ENCODE assay signal across 14 mouse cellular contexts in the genomic region with DNA sequence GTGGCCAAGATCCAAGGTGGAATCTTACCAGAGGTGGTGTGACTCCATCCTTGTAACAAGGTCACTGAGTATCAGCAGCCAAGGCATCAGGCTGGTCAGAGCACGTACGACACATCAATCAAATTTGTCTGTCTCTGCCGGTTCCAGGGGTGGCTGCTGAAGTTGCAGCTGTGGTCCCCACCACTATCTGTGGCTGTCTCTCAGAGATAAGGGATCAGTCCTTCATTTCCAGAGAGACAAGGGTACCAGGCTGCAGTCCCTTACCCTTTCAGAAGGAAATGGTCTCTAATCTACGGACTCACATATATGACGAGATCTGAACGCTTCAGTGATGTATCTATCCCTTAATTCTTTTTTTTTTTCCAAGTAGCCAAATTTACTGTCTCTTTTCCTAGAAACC.
"Had no signal": no experiment of that assay in that cellular context is flagged by ENCODE, and none has a peak within 500 bp of the region (broad histone marks: within the 10 kb centered on the region; RNA-seq: fewer than 3 reads in every experiment).

No protein-coding gene starts in this region.

- H3K4me3 ChIP-seq: megakaryocyte, embryonic 14.5 days; midbrain, embryonic 12.5 days; neural tube, embryonic 12.5 days had no signal

- DNase-seq: lung, adult 18-20 months; lung, embryonic 14.5 days; lung, postnatal 14 days; lung, postnatal 36 days; midbrain, embryonic 14.5 days; right cerebral cortex, postnatal 14 days; thymus, adult 18-20 months; thymus, postnatal 14 days; thymus, postnatal 36 days had no signal

- H3K36me3 ChIP-seq: midbrain, embryonic 12.5 days; neural tube, embryonic 12.5 days had no signal

- H3K9me3 ChIP-seq: megakaryocyte, embryonic 14.5 days; midbrain, embryonic 12.5 days; neural tube, embryonic 12.5 days had no signal

- H3K9ac ChIP-seq: liver, embryonic 14.5 days; lung, embryonic 14.5 days; midbrain, embryonic 12.5 days; neural tube, embryonic 12.5 days had no signal

- H3K27me3 ChIP-seq: megakaryocyte, embryonic 14.5 days; midbrain, embryonic 12.5 days; neural tube, embryonic 12.5 days had no signal

- H3K27ac ChIP-seq: liver, embryonic 14.5 days; macrophage; midbrain, embryonic 12.5 days; neural tube, embryonic 12.5 days had no signal
